Mouse (Mus musculus): ENCODE results near the gene Rbm4. TPM values are rescaled to one million over a fixed set of nuclear protein-coding genes. Genes with fewer than 3 reads are reported as not detected.
"Not testable (repeated sequence)": the region's sequence is repeated elsewhere in the genome, so short reads cannot be mapped to it uniquely, and the experiment has no call there.

Rbm4 gene
- polyA plus RNA-seq, 1 experiment from 2014 or later = 68.1 TPM

GRCm38 (mm10) chr19:4813015-4813414 lies 19.3 kb upstream of the Rbm4 start:
- WGBS = 69% methylated on average over 6 of the region's 6 CpGs
- Histone ChIP-seq H3K9me3 (no peaks in the 10 kb centered on the region), H3K27ac (no peak overlapping the region), H3K36me3 (no peaks in the 10 kb centered on the region), H3K27me3 (ENCODE audit: insufficient read depth, poor library complexity, severe bottlenecking) (no peaks in the 10 kb centered on the region), H3K4me1 (peaks cover 10% of the 10 kb centered on the region), H3K4me3 (no peak overlapping the region)
- no peak for DNase-seq (ENCODE audit: low spot score)

- DNase-seq (ENCODE audit: low spot score); H3K27me3 ChIP-seq (ENCODE audit: insufficient read depth, poor library complexity, severe bottlenecking); H3K36me3 ChIP-seq; H3K9me3 ChIP-seq: not testable (repeated sequence)
- H3K4me3 ChIP-seq = peak overlapping the region; percentile 92
- peaks cover 10% of the 10 kb centered on the region for H3K4me1 ChIP-seq
- H3K27ac ChIP-seq = peak overlapping the region; percentile 97; the same call in 1 of the 2 replicates
- WGBS = 73% methylated on average over 8 of the region's 8 CpGs
These were observed 18.7 kb upstream of the Rbm4 start for GRCm38 (mm10) chr19:4812334-4812949.

- WGBS = 5% methylated on average over 12 of the region's 12 CpGs
- DNase-seq (ENCODE audit: low spot score) = no peak
- Histone ChIP-seq H3K27me3 (ENCODE audit: insufficient read depth, poor library complexity, severe bottlenecking) (no peaks in the 10 kb centered on the region), H3K4me1 (peaks cover 10% of the 10 kb centered on the region), H3K27ac (peak overlapping the region; percentile 97), H3K9me3 (no peaks in the 10 kb centered on the region), H3K4me3 (peak overlapping the region; percentile 92), H3K36me3 (no peaks in the 10 kb centered on the region)
These were observed 18.2 kb upstream of the Rbm4 start for GRCm38 (mm10) chr19:4811909-4812242.

DNA sequence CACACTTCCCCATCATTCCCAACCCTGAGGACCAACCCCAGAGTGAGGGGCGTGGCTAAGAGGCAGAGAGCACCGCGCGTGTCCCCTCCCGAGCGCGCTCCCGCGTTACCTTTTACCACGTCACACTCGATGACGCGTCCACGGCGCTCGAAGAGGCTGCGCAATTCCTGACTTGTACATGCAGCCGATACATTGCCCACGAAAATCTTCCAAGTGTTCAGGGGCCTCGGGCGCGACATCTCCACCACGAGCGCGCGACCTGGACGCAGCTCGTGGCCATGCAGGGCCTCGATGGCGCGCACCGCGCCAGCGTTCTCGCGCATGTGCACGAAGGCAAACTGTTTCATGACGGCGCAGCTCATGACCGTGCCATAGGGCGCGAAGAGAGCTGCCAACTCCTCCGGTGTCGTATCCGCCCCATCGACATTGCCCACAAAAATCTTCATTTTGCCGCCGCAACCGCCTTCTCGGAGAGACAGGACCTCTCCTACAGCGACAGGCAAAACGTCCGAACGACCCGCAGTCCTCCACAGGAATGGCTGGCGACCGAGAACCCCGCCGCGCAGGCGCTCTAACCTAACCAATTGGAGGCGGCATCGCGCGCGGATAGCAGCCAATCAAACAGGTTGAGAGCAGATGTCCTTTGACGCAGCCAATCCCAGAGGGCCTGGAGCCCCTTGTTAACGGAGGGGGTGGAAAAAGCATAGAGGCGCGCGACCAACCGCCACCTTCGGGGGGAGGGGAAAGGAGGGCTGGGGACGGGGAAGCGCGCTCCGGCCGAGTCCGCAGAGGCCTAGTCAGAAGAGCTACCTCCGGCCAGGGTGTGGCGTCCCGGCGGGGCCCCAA lies 17.6 kb upstream of the Rbm4 start, which contains the start of the genes Gm21992 and Rbm14:
TSS of gene Gm21992 (minus strand) at position 550 of the 846 bp plus-strand sequence.
TSS of gene Rbm14 (minus strand) at position 572 of the 846 bp plus-strand sequence.
- peak within 1 kb of the TSS; percentile 97 for H3K27ac ChIP-seq
- H3K4me3 ChIP-seq = peak within 1 kb of the TSS; percentile 92
- DNase-seq (ENCODE audit: low spot score) = peak; percentile 100
- no peaks in the 10 kb centered on the region for H3K9me3 ChIP-seq
- H3K27me3 ChIP-seq (ENCODE audit: insufficient read depth, poor library complexity, severe bottlenecking) = no peaks in the 10 kb centered on the region
- H3K36me3 ChIP-seq = no peaks in the 10 kb centered on the region
- H3K4me1 ChIP-seq = peaks cover 10% of the 10 kb centered on the region
- WGBS = under 1% methylated on average over 83 of the region's 83 CpGs

- H3K27ac ChIP-seq = peak overlapping the region; percentile 97
- DNase-seq (ENCODE audit: low spot score) = no peak
- H3K36me3 ChIP-seq = no peaks in the 10 kb centered on the region
- peak overlapping the region; percentile 92 for H3K4me3 ChIP-seq
- peaks cover 10% of the 10 kb centered on the region for H3K4me1 ChIP-seq
- no peaks in the 10 kb centered on the region for H3K9me3 ChIP-seq
- H3K27me3 ChIP-seq (ENCODE audit: insufficient read depth, poor library complexity, severe bottlenecking) = no peaks in the 10 kb centered on the region
- WGBS = 0% methylated on average over 17 of the region's 17 CpGs
These were observed 17.0 kb upstream of the Rbm4 start for GRCm38 (mm10) chr19:4810746-4811062.

DNA sequence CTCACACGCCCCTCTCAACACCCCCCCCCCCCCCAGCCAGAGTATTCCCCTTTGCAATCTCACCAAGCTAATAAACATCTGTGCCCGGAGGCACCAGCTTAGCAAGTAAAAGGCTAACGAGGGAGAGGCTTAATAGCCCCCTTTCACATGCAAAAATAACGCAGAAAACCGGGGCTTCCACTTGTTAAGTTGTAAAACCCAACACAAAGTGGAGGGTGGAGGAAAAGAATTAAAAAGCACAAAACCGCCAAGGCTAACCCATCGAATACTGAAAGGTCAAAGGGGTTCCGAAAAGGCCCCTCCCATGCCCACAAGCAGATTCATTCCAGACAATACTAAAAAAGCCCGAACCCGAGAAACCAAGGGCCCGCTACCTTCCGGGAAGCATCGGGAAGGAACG lies 16.6 kb upstream of the Rbm4 start:
- peak overlapping the region; percentile 92 for H3K4me3 ChIP-seq
- no peaks in the 10 kb centered on the region for H3K9me3 ChIP-seq
- no peaks in the 10 kb centered on the region for H3K27me3 ChIP-seq (ENCODE audit: insufficient read depth, poor library complexity, severe bottlenecking)
- H3K4me1 ChIP-seq = peaks cover 10% of the 10 kb centered on the region
- no peak for DNase-seq (ENCODE audit: low spot score)
- under 1% methylated on average over 14 of the region's 14 CpGs for WGBS
- H3K36me3 ChIP-seq = no peaks in the 10 kb centered on the region
- peak overlapping the region; percentile 97 for H3K27ac ChIP-seq

DNA sequence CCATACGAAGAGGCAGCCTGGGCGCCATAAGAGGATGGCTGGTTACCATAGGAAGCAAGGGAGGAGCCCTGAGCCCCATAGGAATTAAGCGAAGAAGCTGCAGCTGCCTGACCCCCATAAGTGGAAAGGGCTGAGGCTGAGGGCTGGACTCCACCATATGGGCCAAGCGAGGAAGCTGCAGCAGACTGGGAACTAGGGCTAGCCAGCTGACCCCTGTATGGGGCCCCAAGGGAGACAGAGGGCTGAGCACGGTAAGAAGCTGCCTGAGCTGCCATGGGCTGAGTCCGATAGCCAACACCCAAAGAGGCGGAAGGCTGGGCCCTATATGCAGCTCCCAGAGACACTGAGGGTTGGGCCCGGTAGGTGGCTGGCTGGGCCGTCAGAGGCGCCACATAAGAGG lies 9.6 kb upstream of the Rbm4 start:
- Histone ChIP-seq H3K27ac (no peak overlapping the region), H3K4me3 (no peak overlapping the region), H3K9me3 (no peaks in the 10 kb centered on the region), H3K4me1 (peaks cover 11% of the 10 kb centered on the region; the same call in 1 of the 2 replicates), H3K36me3 (peaks cover 58% of the 10 kb centered on the region), H3K27me3 (ENCODE audit: insufficient read depth, poor library complexity, severe bottlenecking) (no peaks in the 10 kb centered on the region)
- no peak for DNase-seq (ENCODE audit: low spot score)
- 82% methylated on average over 10 of the region's 10 CpGs for WGBS

DNA sequence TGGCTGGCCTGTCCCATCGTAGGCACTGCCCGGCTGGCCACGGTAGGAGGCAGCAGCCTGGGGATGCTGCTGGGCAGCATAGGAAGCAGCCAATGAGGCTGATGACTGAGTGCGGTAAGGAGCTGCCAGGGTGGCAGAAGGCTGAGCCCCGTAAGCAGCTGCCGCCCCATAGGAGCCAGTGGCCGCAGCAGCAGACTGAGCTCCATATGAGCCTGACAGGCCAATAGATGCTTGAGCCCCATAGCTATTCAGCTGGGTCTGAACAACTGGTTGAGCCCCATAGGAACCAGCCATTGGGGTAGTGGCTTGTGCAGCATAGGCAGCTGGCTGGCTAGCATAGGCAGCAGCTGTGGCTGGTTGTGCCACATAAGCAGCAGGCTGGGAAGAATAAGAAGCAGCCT lies 9.0 kb upstream of the Rbm4 start:
- no peak overlapping the region; the same call in 1 of the 2 replicates for H3K4me3 ChIP-seq
- H3K27me3 ChIP-seq (ENCODE audit: insufficient read depth, poor library complexity, severe bottlenecking) = no peaks in the 10 kb centered on the region
- H3K9me3 ChIP-seq = no peaks in the 10 kb centered on the region
- H3K4me1 ChIP-seq = peaks cover 11% of the 10 kb centered on the region; the same call in 1 of the 2 replicates
- H3K27ac ChIP-seq = no peak overlapping the region
- DNase-seq (ENCODE audit: low spot score) = no peak
- peaks cover 63% of the 10 kb centered on the region for H3K36me3 ChIP-seq
- WGBS = 97% methylated on average over 7 of the region's 7 CpGs

- Histone ChIP-seq H3K36me3 (peaks cover 65% of the 10 kb centered on the region), H3K27me3 (ENCODE audit: insufficient read depth, poor library complexity, severe bottlenecking) (no peaks in the 10 kb centered on the region), H3K27ac (no peak overlapping the region), H3K4me3 (no peak overlapping the region), H3K4me1 (peaks cover 12% of the 10 kb centered on the region), H3K9me3 (no peaks in the 10 kb centered on the region)
- no peak for DNase-seq (ENCODE audit: low spot score)
- 96% methylated on average over 5 of the region's 5 CpGs for WGBS
These were observed 5.4 kb upstream of the Rbm4 start for GRCm38 (mm10) chr19:4799083-4799482.

DNA sequence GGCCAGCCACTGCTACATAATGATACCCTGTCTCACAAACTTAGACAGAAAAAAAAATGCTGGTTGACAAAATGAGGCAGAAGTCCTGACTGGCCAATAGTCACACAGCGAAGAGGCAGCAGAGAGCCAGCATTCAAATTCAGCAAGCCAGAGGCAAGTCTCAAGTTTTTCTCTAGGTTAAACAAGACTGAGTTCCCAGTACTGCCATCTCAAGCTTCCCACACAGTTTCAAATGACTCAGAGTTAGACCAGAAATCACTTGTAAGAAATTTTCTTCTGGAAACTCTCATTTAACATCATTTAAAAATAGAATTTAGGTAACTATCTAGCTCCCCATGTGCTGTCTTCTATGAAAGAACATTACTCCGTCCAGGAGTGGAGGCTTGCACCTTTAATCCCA lies 4.1 kb upstream of the Rbm4 start:
- 92% methylated on average over 2 of the region's 2 CpGs for WGBS

GRCm38 (mm10) chr19:4795929-4796328 lies 2.2 kb upstream of the Rbm4 start:
- no peak for DNase-seq (ENCODE audit: low spot score)
- no peak overlapping the region for H3K4me3 ChIP-seq
- H3K27me3 ChIP-seq (ENCODE audit: insufficient read depth, poor library complexity, severe bottlenecking) = no peaks in the 10 kb centered on the region
- WGBS = 65% methylated on average over 1 of the region's 1 CpGs
- no peak overlapping the region for H3K27ac ChIP-seq
- no peaks in the 10 kb centered on the region for H3K9me3 ChIP-seq
- peaks cover 47% of the 10 kb centered on the region for H3K36me3 ChIP-seq
- H3K4me1 ChIP-seq = peaks cover 15% of the 10 kb centered on the region

More for the DNA sequence above, 4.1 kb upstream of the Rbm4 start:
- Histone ChIP-seq H3K27ac (no peak overlapping the region), H3K9me3 (no peaks in the 10 kb centered on the region), H3K4me1 (peaks cover 3% of the 10 kb centered on the region; the same call in 1 of the 2 replicates), H3K4me3 (no peak overlapping the region), H3K36me3 (peaks cover 53% of the 10 kb centered on the region), H3K27me3 (ENCODE audit: insufficient read depth, poor library complexity, severe bottlenecking) (no peaks in the 10 kb centered on the region)
- DNase-seq (ENCODE audit: low spot score) = no peak

DNA sequence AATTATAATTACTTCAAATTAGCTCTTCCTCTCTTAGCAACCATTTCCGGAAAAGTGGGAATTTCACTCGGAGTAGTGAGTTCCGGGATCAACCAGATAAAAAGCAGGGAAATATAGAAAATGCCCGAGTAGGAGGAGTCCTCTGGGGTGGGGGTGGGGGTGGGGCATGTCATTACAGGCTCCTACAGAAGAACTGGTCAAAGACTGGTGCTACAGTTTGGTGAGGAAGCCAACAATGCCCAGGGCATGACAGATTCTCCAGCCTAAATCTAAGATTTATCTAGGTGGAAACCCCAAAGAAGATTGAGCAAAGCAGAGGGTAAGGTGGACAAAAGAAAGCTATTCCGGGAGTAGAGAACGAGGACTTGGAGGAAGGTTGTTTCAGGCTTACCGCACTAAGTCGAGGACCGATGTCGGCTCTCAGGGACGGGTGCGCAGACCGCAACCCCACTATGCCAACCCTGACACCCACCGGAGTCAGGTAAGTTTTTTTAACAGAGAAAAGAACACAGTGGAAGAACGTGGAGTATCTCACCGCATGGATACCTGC lies 345 bp downstream of the Rbm4 start:
- DNase-seq (ENCODE audit: low spot score) = no peak
- Histone ChIP-seq H3K27ac (peak overlapping the region; percentile 88), H3K27me3 (ENCODE audit: insufficient read depth, poor library complexity, severe bottlenecking) (no peaks in the 10 kb centered on the region), H3K4me3 (peak overlapping the region; percentile 82), H3K36me3 (peaks cover 41% of the 10 kb centered on the region), H3K9me3 (no peaks in the 10 kb centered on the region), H3K4me1 (peaks cover 23% of the 10 kb centered on the region)
- under 1% methylated on average over 16 of the region's 16 CpGs for WGBS

GRCm38 (mm10) chr19:4786313-4786712 lies 7.4 kb downstream of the Rbm4 start:
- Histone ChIP-seq H3K4me1 (peaks cover 12% of the 10 kb centered on the region; the same call in 1 of the 2 replicates), H3K36me3 (peaks cover 91% of the 10 kb centered on the region)
- DNase-seq (ENCODE audit: low spot score) = no peak

More at GRCm38 (mm10) chr19:4786313-4786712, 7.4 kb downstream of the Rbm4 start:
- H3K27me3 ChIP-seq (ENCODE audit: insufficient read depth, poor library complexity, severe bottlenecking) = no peaks in the 10 kb centered on the region
- WGBS = 93% methylated on average over 2 of the region's 2 CpGs
- no peak overlapping the region for H3K4me3 ChIP-seq
- H3K9me3 ChIP-seq = no peaks in the 10 kb centered on the region
- H3K27ac ChIP-seq = no peak overlapping the region

Measured in heart, embryonic 10.5 days (tissue).